In genomic region chr5:68810017-68810416, GRCm38 (mm10) we compare ENCODE assay signal across 25 mouse cellular contexts.
"Had no signal": no experiment of that assay in that cellular context is flagged by ENCODE, and none has a peak within 500 bp of the region (broad histone marks: within the 10 kb centered on the region; RNA-seq: fewer than 3 reads in every experiment).

No protein-coding gene starts in this region.

- H3K9me3 ChIP-seq: liver, embryonic 13.5 days; liver, embryonic 15.5 days; lung, embryonic 15.5 days; megakaryocyte, embryonic 14.5 days; midbrain, embryonic 10.5 days; midbrain, embryonic 12.5 days; neural tube, embryonic 13.5 days; neural tube, embryonic 15.5 days; stomach, embryonic 15.5 days had no signal

- H3K36me3 ChIP-seq: liver, embryonic 13.5 days; liver, embryonic 15.5 days; lung, embryonic 15.5 days; midbrain, embryonic 10.5 days; midbrain, embryonic 12.5 days; neural tube, embryonic 13.5 days; neural tube, embryonic 15.5 days; stomach, embryonic 15.5 days had no signal

- H3K4me2 ChIP-seq: liver, embryonic 13.5 days; liver, embryonic 15.5 days; lung, embryonic 15.5 days; midbrain, embryonic 12.5 days; neural tube, embryonic 13.5 days; neural tube, embryonic 15.5 days; stomach, embryonic 15.5 days had no signal

- H3K4me3 ChIP-seq: liver, embryonic 13.5 days; liver, embryonic 15.5 days; lung, embryonic 15.5 days; megakaryocyte, embryonic 14.5 days; midbrain, embryonic 10.5 days; midbrain, embryonic 12.5 days; myocyte; neural tube, embryonic 13.5 days; neural tube, embryonic 15.5 days; stomach, embryonic 15.5 days had no signal

- H3K9ac ChIP-seq: liver, embryonic 13.5 days; liver, embryonic 15.5 days; liver, postnatal 0 days; lung, embryonic 15.5 days; midbrain, embryonic 12.5 days; neural tube, embryonic 13.5 days; neural tube, embryonic 15.5 days; stomach, embryonic 15.5 days had no signal

- H3K27me3 ChIP-seq: liver, embryonic 13.5 days; liver, embryonic 15.5 days; lung, embryonic 15.5 days; megakaryocyte, embryonic 14.5 days; midbrain, embryonic 12.5 days; neural tube, embryonic 13.5 days; neural tube, embryonic 15.5 days; stomach, embryonic 15.5 days had no signal

- H3K4me1 ChIP-seq: liver, embryonic 13.5 days; liver, embryonic 15.5 days; lung, embryonic 15.5 days; megakaryocyte, embryonic 14.5 days; midbrain, embryonic 10.5 days; midbrain, embryonic 12.5 days; neural tube, embryonic 13.5 days; neural tube, embryonic 15.5 days; stomach, embryonic 15.5 days had no signal

- ATAC-seq: liver, postnatal 0 days; lung, postnatal 0 days; midbrain, embryonic 16.5 days had no signal

- H3K27ac ChIP-seq: liver, embryonic 13.5 days; liver, embryonic 15.5 days; lung, embryonic 15.5 days; macrophage; midbrain, embryonic 10.5 days; midbrain, embryonic 12.5 days; neural tube, embryonic 13.5 days; neural tube, embryonic 15.5 days; stomach, embryonic 15.5 days had no signal

- DNase-seq: liver, embryonic 13.5 days; liver, postnatal 0 days; lung, postnatal 14 days; lung, postnatal 36 days; midbrain, embryonic 14.5 days; retina, postnatal 1 day; right cerebral cortex, adult 18-20 months; right cerebral cortex, postnatal 25 days; right cerebral cortex, postnatal 4 days; spleen, adult 18-20 months; thymus, adult 2 months; thymus, postnatal 25 days; thymus, postnatal 4 days had no signal
